ENCODE assay signal across 12 mouse cellular contexts in genomic region chr4:116461943-116462342, GRCm38 (mm10). TPM values are rescaled to one million over a fixed set of nuclear protein-coding genes. Genes with fewer than 3 reads are reported as not detected.
DNase-seq lines count a peak whose midpoint lies in the region; ATAC-seq and TF ChIP-seq lines count a peak whose summit lies in the region.
"Had no signal": no experiment of that assay in that cellular context is flagged by ENCODE, and none has a peak within 500 bp of the region (broad histone marks: within the 10 kb centered on the region; RNA-seq: fewer than 3 reads in every experiment).

No protein-coding gene starts in this region.

- no peak for DNase-seq in intestine, embryonic 14.5 days (ENCODE audit: low spot score)
- no peak for DNase-seq in stomach, postnatal 0 days (ENCODE audit: low spot score)
- DNase-seq in urinary bladder, postnatal 25 days (ENCODE audit: low spot score) = no peak
- no peak for DNase-seq in spleen, adult 12 weeks (ENCODE audit: low spot score)
- DNase-seq in ovary, postnatal 36 days (ENCODE audit: low spot score) = no peak
- DNase-seq: cerebellum, adult 18-20 months; heart, postnatal 14 days; kidney, postnatal 14 days; right cerebral cortex, postnatal 14 days had no signal

- TF ChIP-seq EP300 in stomach, postnatal 0 days (optimal IDR thresholded peaks at IDR 0.05) = no peak

- no peaks in the 10 kb centered on the region for H3K36me3 ChIP-seq in intestine, embryonic 14.5 days (ENCODE audit: control insufficient read depth, insufficient read depth, low read length)
- H3K36me3 ChIP-seq in intestine, embryonic 16.5 days (ENCODE audit: control insufficient read depth, insufficient read depth, low read length) = no peaks in the 10 kb centered on the region
- H3K36me3 ChIP-seq in stomach, embryonic 15.5 days = no peaks in the 10 kb centered on the region
- H3K36me3 ChIP-seq in stomach, postnatal 0 days (ENCODE audit: control insufficient read depth, insufficient read depth, low read length) = no peaks in the 10 kb centered on the region
- no peaks in the 10 kb centered on the region for H3K36me3 ChIP-seq in hindbrain, embryonic 16.5 days (ENCODE audit: control insufficient read depth, insufficient read depth, low read length)

- H3K4me2 ChIP-seq in intestine, embryonic 14.5 days (ENCODE audit: low read length) = peak overlapping the region; percentile 71; the same call in 1 of the 2 replicates
- H3K4me2 ChIP-seq in intestine, embryonic 16.5 days (ENCODE audit: low read depth, low read length) = no peak overlapping the region
- H3K4me2 ChIP-seq in stomach, embryonic 15.5 days = 0 out of 2 replicates have a peak overlapping the region, but pooled peaks have one; percentile 58
- H3K4me2 ChIP-seq in stomach, postnatal 0 days (replicated peaks; ENCODE audit: low read depth) = no peak overlapping the region
- H3K4me2 ChIP-seq in hindbrain, embryonic 16.5 days (ENCODE audit: low read length) = peak overlapping the region; percentile 72

- H3K4me1 ChIP-seq in intestine, embryonic 14.5 days (replicated peaks; ENCODE audit: control insufficient read depth, insufficient read depth, low read length) = peaks cover 10% of the 10 kb centered on the region
- H3K4me1 ChIP-seq in intestine, embryonic 16.5 days (ENCODE audit: control insufficient read depth, insufficient read depth, low read length) = peaks cover 11% of the 10 kb centered on the region
- H3K4me1 ChIP-seq in stomach, embryonic 15.5 days = peaks cover 6% of the 10 kb centered on the region
- no peaks in the 10 kb centered on the region; the same call in 1 of the 2 replicates for H3K4me1 ChIP-seq in stomach, postnatal 0 days (replicated peaks; ENCODE audit: control insufficient read depth, insufficient read depth)
- H3K4me1 ChIP-seq in hindbrain, embryonic 16.5 days (ENCODE audit: control insufficient read depth, insufficient read depth, low read depth, low read length) = peaks cover 18% of the 10 kb centered on the region

- WGBS in intestine, embryonic 14.5 days = 89% methylated on average over 3 of the region's 3 CpGs
- 94% methylated on average over 3 of the region's 3 CpGs for WGBS in intestine, embryonic 16.5 days
- WGBS in stomach, embryonic 15.5 days = 88% methylated on average over 3 of the region's 3 CpGs
- WGBS in stomach, postnatal 0 days = 92% methylated on average over 3 of the region's 3 CpGs
- WGBS in hindbrain, embryonic 16.5 days = 96% methylated on average over 3 of the region's 3 CpGs

- no peak overlapping the region for H3K9ac ChIP-seq in intestine, embryonic 14.5 days (ENCODE audit: low read length)
- no peak overlapping the region for H3K9ac ChIP-seq in intestine, embryonic 16.5 days (ENCODE audit: low read depth, low read length)
- H3K9ac ChIP-seq in stomach, embryonic 15.5 days = no peak overlapping the region
- H3K9ac ChIP-seq in stomach, postnatal 0 days (ENCODE audit: low read length) = no peak overlapping the region
- no peak overlapping the region for H3K9ac ChIP-seq in hindbrain, embryonic 16.5 days (ENCODE audit: low read depth, low read length)

- no peak overlapping the region for H3K4me3 ChIP-seq in intestine, embryonic 14.5 days (ENCODE audit: low read depth, low read length)
- H3K4me3 ChIP-seq in intestine, embryonic 16.5 days (ENCODE audit: low read length) = no peak overlapping the region
- 0 out of 2 replicates have a peak overlapping the region, but pooled peaks have one; percentile 92 for H3K4me3 ChIP-seq in stomach, embryonic 15.5 days (replicated peaks)
- H3K4me3 ChIP-seq in stomach, postnatal 0 days (ENCODE audit: low read depth, low read length) = no peak overlapping the region
- H3K4me3 ChIP-seq in hindbrain, embryonic 16.5 days (ENCODE audit: low read length) = no peak overlapping the region

- no peak for TF ChIP-seq CTCF in stomach, postnatal 0 days (IDR thresholded peaks at IDR 0.05; ENCODE audit: low read depth)

- no peaks in the 10 kb centered on the region for H3K9me3 ChIP-seq in intestine, embryonic 14.5 days (ENCODE audit: control insufficient read depth, low read length)
- H3K9me3 ChIP-seq in intestine, embryonic 16.5 days (ENCODE audit: control insufficient read depth, low read length) = no peaks in the 10 kb centered on the region
- H3K9me3 ChIP-seq in stomach, embryonic 15.5 days = no peaks in the 10 kb centered on the region
- H3K9me3 ChIP-seq in stomach, postnatal 0 days (ENCODE audit: control insufficient read depth, low read length) = no peaks in the 10 kb centered on the region
- H3K9me3 ChIP-seq in hindbrain, embryonic 16.5 days (ENCODE audit: control insufficient read depth, low read length) = no peaks in the 10 kb centered on the region

- no peak for ATAC-seq in intestine, embryonic 14.5 days (replicated peaks; ENCODE audit: low FRiP score, low TSS enrichment, low read depth)
- no peak for ATAC-seq in intestine, embryonic 16.5 days
- ATAC-seq in stomach, embryonic 15.5 days (ENCODE audit: insufficient read depth, low FRiP score, low read depth) = no peak
- ATAC-seq in stomach, postnatal 0 days (ENCODE audit: low FRiP score, low TSS enrichment) = no peak
- no peak for ATAC-seq in hindbrain, embryonic 16.5 days

- H3K27me3 ChIP-seq in intestine, embryonic 14.5 days (replicated peaks; ENCODE audit: control insufficient read depth, insufficient read depth, low read length) = no peaks in the 10 kb centered on the region
- H3K27me3 ChIP-seq in intestine, embryonic 16.5 days (replicated peaks; ENCODE audit: control insufficient read depth, insufficient read depth, low read length) = no peaks in the 10 kb centered on the region
- H3K27me3 ChIP-seq in stomach, embryonic 15.5 days (replicated peaks) = no peaks in the 10 kb centered on the region
- H3K27me3 ChIP-seq in stomach, postnatal 0 days (ENCODE audit: control insufficient read depth, insufficient read depth, low read length) = no peaks in the 10 kb centered on the region
- no peaks in the 10 kb centered on the region for H3K27me3 ChIP-seq in hindbrain, embryonic 16.5 days (replicated peaks; ENCODE audit: control insufficient read depth, insufficient read depth, low read length)

- no peak overlapping the region for H3K27ac ChIP-seq in intestine, embryonic 14.5 days (ENCODE audit: low read depth)
- H3K27ac ChIP-seq in intestine, embryonic 16.5 days (ENCODE audit: low read length) = no peak overlapping the region
- no peak overlapping the region for H3K27ac ChIP-seq in stomach, embryonic 15.5 days
- no peak overlapping the region for H3K27ac ChIP-seq in stomach, postnatal 0 days (replicated peaks)
- no peak overlapping the region for H3K27ac ChIP-seq in hindbrain, embryonic 16.5 days (ENCODE audit: low read depth, low read length)

RNA-seq across cellular contexts. Expression of gene Mast2, which starts 2.0 kb away (rescaled TPM):
- 20.3 and 22.8 TPM in 2 replicates for polyA plus RNA-seq in intestine, embryonic 14.5 days (2014; fragmentation: Nextera tagmentation; extraction: Ambion mirVana)
- polyA plus RNA-seq in intestine, embryonic 16.5 days (2015; fragmentation: Nextera tagmentation; extraction: Ambion mirVana) = 6.4 and 7.5 TPM in 2 replicates
- polyA plus RNA-seq in stomach, embryonic 15.5 days (2015; fragmentation: Nextera tagmentation; extraction: Ambion mirVana) = 13.0 and 14.3 TPM in 2 replicates
- 5.0 and 5.1 TPM in 2 replicates for polyA plus RNA-seq in stomach, postnatal 0 days (2015; fragmentation: Nextera tagmentation; extraction: Ambion mirVana)
- 32.2 and 40.4 TPM in 2 replicates for polyA plus RNA-seq in hindbrain, embryonic 16.5 days (2015; fragmentation: Nextera tagmentation; extraction: Ambion mirVana)

RNA-seq across cellular contexts. Expression of gene Ipp, which starts 45.4 kb away (rescaled TPM):
- 4.1 and 4.8 TPM in 2 replicates for polyA plus RNA-seq in intestine, embryonic 14.5 days (2014; fragmentation: Nextera tagmentation; extraction: Ambion mirVana)
- 15.6 and 16.5 TPM in 2 replicates for polyA plus RNA-seq in intestine, embryonic 16.5 days (2015; fragmentation: Nextera tagmentation; extraction: Ambion mirVana)
- 14.0 and 15.2 TPM in 2 replicates for polyA plus RNA-seq in stomach, embryonic 15.5 days (2015; fragmentation: Nextera tagmentation; extraction: Ambion mirVana)
- 8.2 and 8.4 TPM in 2 replicates for polyA plus RNA-seq in stomach, postnatal 0 days (2015; fragmentation: Nextera tagmentation; extraction: Ambion mirVana)
- 12.9 and 13.0 TPM in 2 replicates for polyA plus RNA-seq in hindbrain, embryonic 16.5 days (2015; fragmentation: Nextera tagmentation; extraction: Ambion mirVana)

Comparison
In these comparisons a context has a peak if more than half of its experiments do, and no peak if none do; other contexts are left out.
1. H3K4me2 ChIP-seq: peak in intestine, embryonic 14.5 days (single experiment), stomach, embryonic 15.5 days (single experiment) and hindbrain, embryonic 16.5 days (single experiment); none in intestine, embryonic 16.5 days (single experiment) and stomach, postnatal 0 days (single experiment).